Mouse (Mus musculus): ENCODE data around the gene Tlr9.

Tlr9 gene

GRCm38 (mm10) chr9:106268421-106268820 is 46.0 kb downstream of the Tlr9 start:
- no peak for DNase-seq (ENCODE audit: low spot score)

DNA sequence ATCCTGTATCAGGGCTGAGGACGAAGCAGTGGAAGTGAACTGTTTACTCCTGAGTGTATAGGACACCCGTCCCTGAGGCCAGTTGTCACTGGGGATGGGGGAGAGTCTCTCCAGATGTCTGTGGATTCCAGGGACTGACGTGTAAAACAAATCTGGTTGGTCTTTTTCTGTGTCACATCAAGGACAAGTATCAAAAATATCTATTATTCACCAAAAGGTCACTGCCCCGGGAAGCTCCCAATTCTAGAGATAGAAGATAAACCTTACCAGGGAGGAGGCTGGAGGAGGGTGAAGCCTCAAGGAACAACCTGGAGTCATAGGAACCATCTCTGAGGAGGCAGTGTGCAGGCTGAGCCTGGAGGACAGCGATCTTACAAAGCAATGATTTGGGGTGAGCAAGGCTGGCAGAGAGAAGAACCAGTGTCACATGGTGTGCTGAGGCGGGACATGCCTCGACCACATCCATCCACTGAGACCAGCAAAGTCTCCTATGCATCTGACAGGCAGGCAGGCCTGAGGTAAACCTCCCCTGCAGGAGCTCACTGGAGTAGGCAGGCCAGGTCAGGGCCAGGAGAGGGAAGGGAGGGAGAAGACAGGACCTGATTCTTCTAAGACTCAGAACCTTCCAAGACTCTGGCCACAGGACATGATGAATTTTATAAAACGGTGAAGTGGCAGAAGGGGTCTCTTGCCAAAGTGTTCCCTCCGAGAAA is 46.8 kb downstream of the Tlr9 start:
- DNase-seq (ENCODE audit: low spot score), result no peak

DNA sequence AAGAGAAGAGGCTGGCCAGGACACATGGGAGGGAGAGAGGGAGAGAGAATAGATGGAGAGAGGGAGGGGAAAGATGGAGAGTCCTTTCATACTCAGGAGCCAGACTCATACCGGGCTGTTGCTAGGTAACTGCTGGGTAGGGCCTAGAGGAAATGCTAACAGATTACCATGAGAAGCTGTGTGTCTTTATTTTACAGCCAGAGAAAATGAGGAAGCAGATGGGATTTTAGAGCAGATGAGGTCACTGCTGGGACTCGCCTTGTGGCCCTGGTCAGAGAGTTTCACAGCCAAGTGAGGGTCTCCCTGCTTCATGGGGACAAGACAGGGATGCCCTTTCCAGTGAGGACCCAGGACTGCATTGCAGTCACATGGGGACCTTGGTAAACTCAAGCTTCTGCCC is 47.5 kb downstream of the Tlr9 start:
- DNase-seq (ENCODE audit: low spot score), result peak; percentile 36

- no peak for DNase-seq (ENCODE audit: low spot score)
Observed at GRCm38 (mm10) chr9:106270656-106271055, 48.3 kb downstream of the Tlr9 start.

GRCm38 (mm10) chr9:106272288-106272687 is 49.9 kb downstream of the Tlr9 start:
- no peak for DNase-seq (ENCODE audit: low spot score)

DNA sequence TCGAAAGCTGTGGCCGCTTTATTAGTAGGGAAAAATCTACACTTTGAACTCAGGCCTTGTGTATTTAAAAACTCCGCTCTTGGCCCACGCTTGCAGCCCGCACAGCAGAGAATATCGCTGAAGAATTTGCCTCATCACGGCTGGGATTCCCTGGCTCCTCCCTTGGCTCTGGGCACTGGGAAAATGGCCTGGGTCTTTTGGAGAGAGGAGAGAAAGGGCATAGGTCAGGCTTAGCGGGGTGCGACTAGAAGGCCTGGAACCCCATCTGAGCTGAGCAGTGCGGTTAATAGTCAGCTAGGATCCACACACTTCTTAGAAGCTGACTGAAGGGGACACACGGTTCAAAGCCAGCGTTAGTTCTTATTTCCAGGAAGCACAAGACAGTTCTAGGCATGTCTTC is 50.9 kb downstream of the Tlr9 start:
- no peak for DNase-seq (ENCODE audit: low spot score)

DNA sequence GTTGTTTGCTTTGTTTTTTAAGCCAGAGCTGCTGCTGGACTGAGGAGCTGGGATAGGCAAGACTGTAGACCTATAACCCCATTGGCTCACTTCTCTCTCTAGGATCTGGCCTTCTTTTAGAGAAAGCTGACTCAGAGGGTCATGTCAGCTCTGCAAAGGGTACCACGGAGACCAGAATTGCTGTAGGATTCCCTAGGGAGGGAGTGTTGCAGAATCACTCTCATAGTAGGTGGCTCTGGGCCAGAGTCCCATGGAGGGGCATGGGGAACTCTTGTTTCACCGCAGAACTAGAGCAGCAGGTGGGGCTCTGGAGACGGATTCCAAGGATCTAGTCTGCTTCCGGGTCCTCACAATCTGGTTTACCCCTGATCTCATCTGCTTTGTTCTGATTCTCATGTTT is 51.4 kb downstream of the Tlr9 start:
- no peak for DNase-seq (ENCODE audit: low spot score)

- no peak for DNase-seq (ENCODE audit: low spot score)
Observed at GRCm38 (mm10) chr9:106274652-106275180, 52.3 kb downstream of the Tlr9 start.

- DNase-seq (ENCODE audit: low spot score), result no peak
Observed at GRCm38 (mm10) chr9:106275806-106276205, 53.4 kb downstream of the Tlr9 start.

Measured in embryo, embryonic 10 days (tissue).